Mouse (Mus musculus) monocyte, adult 59 days (primary cell): ENCODE measurements around the gene Ackr2. TPM values are rescaled to one million over a fixed set of nuclear protein-coding genes. Genes with fewer than 3 reads are reported as not detected.

ENCODE experiments used
- total RNA-seq, 2 experiments: library from RNA; stranded (reverse); gene quantifications; one replicate each; pipeline ENCODE4 v1.2.4; 2023

Ackr2 gene
- not detected for total RNA-seq

DNA sequence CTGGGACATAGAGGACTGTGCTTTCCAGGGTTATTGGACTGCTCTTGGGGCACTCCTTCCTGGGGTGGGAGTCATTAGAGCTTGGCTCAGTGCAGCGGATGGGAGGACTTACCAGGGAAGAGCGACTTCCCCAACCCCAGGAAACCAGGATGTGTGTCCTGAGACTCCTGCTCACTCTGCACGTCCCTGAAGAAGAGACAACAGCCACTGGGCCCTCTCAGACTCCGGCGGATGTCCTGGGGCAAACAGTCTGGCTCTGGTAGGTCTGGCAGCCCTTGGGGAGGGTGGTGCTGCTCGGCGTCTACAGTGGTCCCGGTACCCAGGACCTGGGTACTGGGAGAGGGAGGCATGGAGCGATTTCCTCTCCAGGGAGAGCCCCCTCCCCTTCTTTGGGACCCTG lies at the start of gene Ackr2:
Ackr2 (plus strand) TSS at position 111 of the 400 bp plus-strand sequence.

DNA sequence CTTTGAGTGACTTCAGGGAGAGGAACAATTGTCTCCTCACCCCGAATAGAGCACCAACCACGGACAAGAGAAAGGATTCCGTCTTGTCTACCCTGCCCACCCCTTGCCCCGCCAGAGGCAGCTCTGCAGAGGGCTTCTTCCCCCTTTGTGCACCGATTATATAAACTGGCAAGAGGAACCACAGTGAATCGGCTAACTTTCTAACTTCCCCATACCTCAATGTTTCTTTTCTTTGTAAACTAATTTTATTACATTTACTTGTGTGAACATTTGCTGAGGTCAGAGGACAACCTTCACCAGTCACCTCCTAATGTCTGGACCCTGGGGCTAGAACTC lies 40.0 kb upstream of the Ackr2 start, which contains the start of gene Higd1a:
Higd1a (minus strand) TSS at position 210 of the 336 bp plus-strand sequence.

DNA sequence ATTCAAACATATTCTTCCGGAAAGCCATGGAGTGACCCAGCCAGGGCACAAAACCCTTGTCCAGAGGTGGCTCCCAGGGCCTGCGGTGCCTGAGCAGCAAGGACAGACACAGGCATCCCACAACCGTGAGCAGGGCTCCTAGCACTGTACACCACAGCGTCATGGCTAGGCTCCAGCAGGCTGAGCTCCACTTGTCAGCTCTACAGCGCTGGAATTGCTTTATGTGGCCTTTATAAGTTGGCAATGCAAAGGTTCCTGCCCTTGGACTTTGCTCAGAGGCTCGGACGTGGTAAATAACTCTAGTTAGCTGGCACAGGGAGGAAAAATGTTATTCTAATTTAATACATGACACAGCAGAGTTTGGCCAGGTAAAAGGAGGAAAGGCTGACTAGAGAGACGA lies 17.9 kb downstream of the Ackr2 start, which contains the start of gene Cyp8b1:
Cyp8b1 (minus strand) TSS at position 204 of the 400 bp plus-strand sequence.

GRCm38 (mm10) chr9:121950418-121951113 lies 52.4 kb downstream of the Ackr2 start, which contains the start of gene Fam198a:
Fam198a (plus strand) TSS chr9:121950988.

Other genes starting within 250 kb of the Ackr2 start
- gene Sec22c, start 192.9 kb upstream of the Ackr2 start, total RNA-seq: 1 to 10 TPM; 9.0 to 9.2 TPM
- 10 to 100 TPM; 12.4 to 14.2 TPM for gene Ss18l2, start 188.0 kb upstream of the Ackr2 start, total RNA-seq
- 100 to 1,000 TPM; 250 to 258 TPM for gene Nktr, start 179.2 kb upstream of the Ackr2 start, total RNA-seq
- gene Zfp651, start 139.0 kb upstream of the Ackr2 start, total RNA-seq: under 1 TPM; 0.24 to 0.58 TPM
- not detected for gene Klhl40, start 120.7 kb upstream of the Ackr2 start, total RNA-seq
- gene Hhatl, start 105.8 kb upstream of the Ackr2 start, total RNA-seq: not detected
- gene Ccdc13, start 58.9 kb upstream of the Ackr2 start, total RNA-seq: not detected
- 10 to 100 TPM; 27.9 to 40.2 TPM for gene Higd1a, start 40.0 kb upstream of the Ackr2 start, total RNA-seq
- not detected for gene Cyp8b1, start 17.9 kb downstream of the Ackr2 start, total RNA-seq
- not detected for gene Fam198a, start 52.6 kb downstream of the Ackr2 start, total RNA-seq
- gene Pomgnt2, start 98.8 kb downstream of the Ackr2 start, total RNA-seq: 1 to 10 TPM in 1 of 2 experiments, under 1 TPM in 1; 0.73 to 1.8 TPM
- gene Snrk, start 218.9 kb downstream of the Ackr2 start, total RNA-seq: 100 to 1,000 TPM in 1 of 2 experiments, 10 to 100 TPM in 1; 98.6 to 113 TPM